Mouse (Mus musculus): Measurements from ENCODE around the gene Pou2af1. TPM values are rescaled to one million over a fixed set of nuclear protein-coding genes. Genes with fewer than 3 reads are reported as not detected.

Gene Pou2af1
- 0.21 TPM in 1 of 2 replicates, not detected in the other for polyA plus RNA-seq (2014; fragmentation: Nextera tagmentation; extraction: Ambion mirVana)

DNA sequence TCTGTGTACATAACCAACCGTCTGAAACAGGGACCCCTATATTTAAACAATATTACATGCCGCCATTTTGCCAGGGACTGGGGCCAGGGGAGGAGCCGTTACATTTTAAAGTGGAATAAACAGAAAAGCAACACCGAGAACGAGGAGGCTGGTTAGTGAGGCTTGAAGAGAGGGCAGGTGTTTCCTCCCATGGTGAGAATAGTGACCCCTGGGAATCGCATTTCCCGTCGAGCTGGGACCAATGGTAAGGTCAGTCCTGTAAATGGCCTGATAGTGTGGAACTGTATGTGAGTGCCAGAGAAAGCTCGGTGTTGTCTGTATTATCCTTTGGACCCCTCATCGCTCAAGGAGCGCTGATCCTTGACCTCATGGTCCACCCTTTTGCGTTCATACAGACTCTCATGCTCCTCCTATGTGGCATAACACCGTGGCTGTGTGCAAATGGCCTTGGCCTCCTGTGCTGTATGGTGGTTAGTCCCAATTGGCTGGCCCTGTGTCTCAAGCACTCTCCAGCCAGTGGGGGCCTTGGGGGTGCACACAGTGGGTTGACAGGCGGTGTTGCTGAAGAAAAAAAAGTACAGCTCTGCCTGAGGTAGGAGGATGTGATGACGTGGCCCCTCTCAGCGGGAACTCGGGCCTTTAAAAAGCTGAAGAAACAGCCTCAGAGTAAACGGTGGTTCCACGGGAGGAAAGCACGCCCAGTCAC is at the start of gene Pou2af1:
TSS of gene Pou2af1 (plus strand) at position 686 of the 706 bp plus-strand sequence.
- 73% methylated on average over 20 of the region's 20 CpGs for WGBS
- Histone ChIP-seq H3K4me1 (ENCODE audit: control insufficient read depth, insufficient read depth, low read length) (no peaks in the 10 kb centered on the region), H3K27me3 (ENCODE audit: control insufficient read depth, insufficient read depth, low read length) (no peaks in the 10 kb centered on the region), H3K27ac (ENCODE audit: low read depth, low read length) (no peak within 1 kb of the TSS), H3K4me2 (ENCODE audit: low read depth, low read length) (no peak within 1 kb of the TSS), H3K9ac (replicated peaks; ENCODE audit: low read depth, low read length) (no peak within 1 kb of the TSS), H3K9me3 (ENCODE audit: control insufficient read depth, low read length) (no peaks in the 10 kb centered on the region), H3K4me3 (ENCODE audit: low read depth, low read length) (no peak within 1 kb of the TSS), H3K36me3 (ENCODE audit: control insufficient read depth, insufficient read depth, low read length) (no peaks in the 10 kb centered on the region)
- no peak for ATAC-seq (ENCODE audit: low read depth)

DNA sequence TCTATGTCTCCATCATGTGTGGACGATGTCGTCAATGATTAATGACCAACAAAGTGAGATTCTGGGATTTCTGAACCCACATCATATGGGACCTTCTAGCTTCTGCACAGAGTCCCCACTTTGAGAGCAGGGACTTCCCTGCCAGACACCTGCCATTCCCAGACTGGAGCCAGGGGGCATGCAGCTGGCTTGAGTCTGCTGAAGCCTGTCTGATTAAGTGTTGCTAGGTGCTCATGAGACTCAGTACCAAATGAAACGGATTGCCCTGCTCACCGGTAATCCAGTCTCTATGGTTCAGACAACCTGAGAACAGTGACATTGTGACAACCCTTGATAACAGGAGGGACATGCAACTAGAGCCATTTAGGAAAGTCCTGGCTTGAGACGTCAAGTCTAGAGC is 49.5 kb upstream of the Pou2af1 start:
- H3K4me1 ChIP-seq (ENCODE audit: control insufficient read depth, insufficient read depth, low read length) = no peaks in the 10 kb centered on the region
- no peaks in the 10 kb centered on the region for H3K9me3 ChIP-seq (ENCODE audit: control insufficient read depth, low read length)
- no peak for ATAC-seq (ENCODE audit: low read depth)
- H3K4me2 ChIP-seq (ENCODE audit: low read depth, low read length) = no peak overlapping the region
- H3K36me3 ChIP-seq (ENCODE audit: control insufficient read depth, insufficient read depth, low read length) = no peaks in the 10 kb centered on the region
- H3K4me3 ChIP-seq (ENCODE audit: low read depth, low read length) = no peak overlapping the region
- no peak overlapping the region for H3K9ac ChIP-seq (replicated peaks; ENCODE audit: low read depth, low read length)
- WGBS = 83% methylated on average over 5 of the region's 5 CpGs
- no peak overlapping the region for H3K27ac ChIP-seq (ENCODE audit: low read depth, low read length)
- H3K27me3 ChIP-seq (ENCODE audit: control insufficient read depth, insufficient read depth, low read length) = no peaks in the 10 kb centered on the region

DNA sequence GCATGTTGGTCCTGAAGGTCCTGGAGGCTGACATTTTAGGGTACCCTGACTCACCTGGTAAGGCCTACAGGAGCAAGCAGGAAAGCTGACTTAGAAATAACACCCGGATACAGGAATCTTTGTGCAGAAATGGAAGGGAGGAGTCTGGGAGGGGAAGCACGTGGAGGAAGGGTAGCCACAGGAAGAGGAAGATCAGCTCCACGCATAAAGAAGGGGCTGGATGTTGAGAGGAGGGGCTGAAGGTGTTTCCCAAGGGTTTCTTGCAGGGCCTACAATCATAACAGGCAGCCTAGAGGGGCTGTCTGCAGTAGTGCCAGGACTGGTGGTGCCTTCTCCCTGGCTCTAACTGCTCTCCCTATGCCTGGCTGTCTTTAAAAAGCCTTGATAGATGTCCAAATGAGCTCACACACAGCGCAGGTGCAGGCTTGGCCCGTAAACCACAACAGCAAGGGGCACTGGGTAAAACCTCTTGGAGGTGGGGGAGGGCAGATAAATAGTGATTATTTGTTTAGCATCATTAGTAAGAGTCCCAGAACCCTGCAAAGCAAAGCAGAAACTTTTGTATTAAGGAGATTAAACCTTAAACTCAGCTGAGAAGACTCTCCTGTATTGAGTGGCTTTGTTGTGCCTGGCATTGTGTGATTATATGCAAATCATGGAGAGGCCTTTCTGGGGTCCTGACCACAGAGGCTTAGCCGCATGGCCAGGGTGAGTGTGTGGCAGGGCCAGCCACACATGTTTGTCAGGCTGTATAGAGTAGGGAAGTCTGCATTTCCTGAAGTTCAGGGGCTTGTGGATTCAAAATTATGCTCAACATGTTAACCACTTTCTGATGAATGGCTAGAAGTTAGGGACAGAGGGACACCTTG is 48.0 kb upstream of the Pou2af1 start, which contains the start of gene Gm32742:
TSS of gene Gm32742 (minus strand) at position 206 of the 869 bp plus-strand sequence.
- H3K4me1 ChIP-seq (ENCODE audit: control insufficient read depth, insufficient read depth, low read length) = no peaks in the 10 kb centered on the region
- H3K36me3 ChIP-seq (ENCODE audit: control insufficient read depth, insufficient read depth, low read length) = no peaks in the 10 kb centered on the region
- no peak within 1 kb of the TSS for H3K27ac ChIP-seq (ENCODE audit: low read depth, low read length)
- H3K9me3 ChIP-seq (ENCODE audit: control insufficient read depth, low read length) = no peaks in the 10 kb centered on the region
- no peaks in the 10 kb centered on the region for H3K27me3 ChIP-seq (ENCODE audit: control insufficient read depth, insufficient read depth, low read length)
- H3K9ac ChIP-seq (replicated peaks; ENCODE audit: low read depth, low read length) = no peak within 1 kb of the TSS
- 58% methylated on average over 6 of the region's 6 CpGs for WGBS
- no peak within 1 kb of the TSS for H3K4me2 ChIP-seq (ENCODE audit: low read depth, low read length)
- ATAC-seq (ENCODE audit: low read depth) = no peak
- no peak within 1 kb of the TSS for H3K4me3 ChIP-seq (ENCODE audit: low read depth, low read length)

DNA sequence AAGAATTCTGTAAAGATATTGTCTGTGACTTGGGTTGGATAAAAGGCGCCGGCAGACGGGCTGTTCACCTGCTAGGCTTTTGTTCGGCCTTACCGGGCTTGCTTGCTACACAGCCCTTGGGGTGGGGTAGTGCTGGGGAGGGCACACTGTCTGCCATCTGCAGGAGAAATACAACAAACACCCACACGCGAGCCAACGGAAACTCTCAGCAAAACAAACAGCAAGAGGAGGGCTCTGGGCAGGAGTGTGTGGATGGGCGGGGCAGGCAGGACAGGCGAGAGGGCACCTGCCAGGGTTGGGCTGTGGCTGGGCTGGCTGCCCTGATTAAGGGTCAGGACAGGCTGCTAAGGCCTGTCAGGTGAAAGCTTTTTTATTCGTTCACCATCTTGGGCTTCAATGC is 45.6 kb upstream of the Pou2af1 start:
- Histone ChIP-seq H3K36me3 (ENCODE audit: control insufficient read depth, insufficient read depth, low read length) (no peaks in the 10 kb centered on the region), H3K27ac (ENCODE audit: low read depth, low read length) (no peak overlapping the region), H3K4me2 (ENCODE audit: low read depth, low read length) (no peak overlapping the region), H3K9me3 (ENCODE audit: control insufficient read depth, low read length) (no peaks in the 10 kb centered on the region), H3K4me3 (ENCODE audit: low read depth, low read length) (no peak overlapping the region), H3K4me1 (ENCODE audit: control insufficient read depth, insufficient read depth, low read length) (no peaks in the 10 kb centered on the region), H3K27me3 (ENCODE audit: control insufficient read depth, insufficient read depth, low read length) (no peaks in the 10 kb centered on the region), H3K9ac (replicated peaks; ENCODE audit: low read depth, low read length) (no peak overlapping the region)
- 67% methylated on average over 11 of the region's 11 CpGs for WGBS
- ATAC-seq (ENCODE audit: low read depth) = no peak

DNA sequence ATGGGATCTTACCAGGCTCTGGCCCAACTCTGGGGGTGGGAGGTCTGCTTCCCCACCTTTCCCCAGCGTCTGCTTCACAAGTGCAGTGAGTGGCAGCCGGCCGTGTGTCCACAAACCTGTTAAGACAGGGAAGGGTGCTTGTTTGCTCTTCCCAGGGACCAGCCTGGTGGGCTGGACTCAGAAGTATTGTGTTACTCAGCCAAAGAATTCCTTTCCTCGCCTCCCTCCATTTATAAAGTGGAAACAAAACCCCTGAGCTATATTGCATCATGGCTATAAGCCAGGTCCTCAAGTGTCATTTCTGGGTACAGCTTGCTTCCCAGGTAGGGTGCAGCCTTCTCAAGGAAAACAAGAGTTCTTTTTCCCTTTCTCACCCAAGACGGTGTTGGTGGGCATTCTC is 44.8 kb upstream of the Pou2af1 start:
- WGBS = 73% methylated on average over 5 of the region's 5 CpGs
- Histone ChIP-seq H3K36me3 (ENCODE audit: control insufficient read depth, insufficient read depth, low read length) (no peaks in the 10 kb centered on the region), H3K9ac (replicated peaks; ENCODE audit: low read depth, low read length) (no peak overlapping the region), H3K27ac (ENCODE audit: low read depth, low read length) (no peak overlapping the region), H3K27me3 (ENCODE audit: control insufficient read depth, insufficient read depth, low read length) (no peaks in the 10 kb centered on the region), H3K4me3 (ENCODE audit: low read depth, low read length) (no peak overlapping the region), H3K4me2 (ENCODE audit: low read depth, low read length) (no peak overlapping the region), H3K4me1 (ENCODE audit: control insufficient read depth, insufficient read depth, low read length) (no peaks in the 10 kb centered on the region), H3K9me3 (ENCODE audit: control insufficient read depth, low read length) (no peaks in the 10 kb centered on the region)
- no peak for ATAC-seq (ENCODE audit: low read depth)

DNA sequence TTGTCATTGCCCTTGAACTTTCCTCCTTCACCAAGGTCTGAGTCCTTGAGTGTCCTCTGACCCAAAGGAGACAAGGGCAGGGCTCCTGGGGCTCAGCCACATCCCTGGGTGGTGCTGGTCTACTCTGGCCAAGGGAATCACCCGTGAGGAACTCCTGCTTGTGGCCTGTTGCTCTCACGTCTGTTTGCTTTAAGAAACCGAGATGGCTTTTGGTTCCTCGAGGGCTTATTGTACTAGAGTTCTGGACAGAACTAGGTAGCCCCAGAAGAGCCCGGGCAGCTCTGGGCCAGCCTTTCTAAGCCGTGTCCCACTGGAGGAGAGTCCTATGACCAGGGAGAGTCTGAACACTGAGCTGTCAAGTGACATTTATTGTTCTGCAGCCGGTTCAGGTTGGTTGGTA is 44.4 kb upstream of the Pou2af1 start:
- no peaks in the 10 kb centered on the region for H3K36me3 ChIP-seq (ENCODE audit: control insufficient read depth, insufficient read depth, low read length)
- no peak overlapping the region for H3K4me2 ChIP-seq (ENCODE audit: low read depth, low read length)
- 87% methylated on average over 7 of the region's 7 CpGs for whole genome bisulfite sequencing
- no peak overlapping the region for H3K27ac ChIP-seq (ENCODE audit: low read depth, low read length)
- H3K27me3 ChIP-seq (ENCODE audit: control insufficient read depth, insufficient read depth, low read length) = no peaks in the 10 kb centered on the region
- no peak overlapping the region for H3K9ac ChIP-seq (replicated peaks; ENCODE audit: low read depth, low read length)
- ATAC-seq (ENCODE audit: low read depth) = no peak
- no peak overlapping the region for H3K4me3 ChIP-seq (ENCODE audit: low read depth, low read length)
- H3K4me1 ChIP-seq (ENCODE audit: control insufficient read depth, insufficient read depth, low read length) = no peaks in the 10 kb centered on the region
- no peaks in the 10 kb centered on the region for H3K9me3 ChIP-seq (ENCODE audit: control insufficient read depth, low read length)

DNA sequence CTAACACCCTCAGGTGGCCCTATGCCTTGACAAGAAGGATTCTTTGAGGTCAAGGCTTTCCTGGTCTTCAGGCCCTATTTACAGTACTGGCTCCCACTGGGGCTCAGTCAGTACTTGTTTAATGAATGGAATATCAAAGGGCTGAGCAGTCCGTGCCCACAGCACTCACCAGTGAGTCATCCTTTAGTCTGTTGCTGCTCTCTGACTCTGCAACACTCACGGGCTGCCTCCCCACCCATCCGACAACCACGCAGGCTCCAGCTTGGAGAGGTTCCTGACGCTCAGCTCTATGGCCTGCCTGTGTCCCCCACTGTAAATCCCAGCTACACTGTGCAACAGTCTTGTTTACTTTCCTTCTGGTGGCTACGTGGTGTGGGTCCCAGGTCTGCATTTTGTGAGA is 43.2 kb upstream of the Pou2af1 start:
- no peak overlapping the region for H3K9ac ChIP-seq (replicated peaks; ENCODE audit: low read depth, low read length)
- 71% methylated on average over 6 of the region's 6 CpGs for WGBS
- H3K9me3 ChIP-seq (ENCODE audit: control insufficient read depth, low read length) = no peaks in the 10 kb centered on the region
- H3K27me3 ChIP-seq (ENCODE audit: control insufficient read depth, insufficient read depth, low read length) = no peaks in the 10 kb centered on the region
- no peaks in the 10 kb centered on the region for H3K4me1 ChIP-seq (ENCODE audit: control insufficient read depth, insufficient read depth, low read length)
- H3K36me3 ChIP-seq (ENCODE audit: control insufficient read depth, insufficient read depth, low read length) = no peaks in the 10 kb centered on the region
- no peak for ATAC-seq (ENCODE audit: low read depth)
- H3K4me2 ChIP-seq (ENCODE audit: low read depth, low read length) = no peak overlapping the region
- no peak overlapping the region for H3K4me3 ChIP-seq (ENCODE audit: low read depth, low read length)
- no peak overlapping the region for H3K27ac ChIP-seq (ENCODE audit: low read depth, low read length)

DNA sequence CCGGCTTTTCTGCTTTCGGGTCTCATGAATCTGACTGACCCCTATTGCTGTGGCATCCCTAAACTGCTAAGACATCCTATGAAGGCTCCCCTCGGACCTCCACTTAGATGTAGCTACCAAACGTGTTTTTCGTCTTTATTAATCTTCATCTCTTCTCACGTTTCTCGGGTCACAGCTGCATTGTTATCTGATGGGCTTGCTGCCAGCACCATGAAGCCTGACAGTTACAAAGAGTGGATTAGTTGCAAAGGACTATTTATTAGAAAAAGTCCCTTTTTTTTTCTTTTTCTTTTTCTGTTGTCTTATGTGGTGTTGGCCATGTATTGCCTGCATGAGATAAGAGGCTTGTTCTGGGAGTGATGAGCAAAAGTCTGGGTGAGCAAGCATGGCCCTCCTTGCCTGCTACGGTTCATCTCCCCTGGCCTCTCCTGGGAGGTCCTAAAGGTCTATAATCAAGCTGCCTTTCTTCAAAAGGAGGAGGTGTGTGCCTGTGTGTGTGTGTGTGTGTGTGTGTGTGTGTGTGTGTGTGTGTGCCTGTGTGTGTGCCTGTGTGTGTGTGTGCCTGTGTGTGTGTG is 38.5 kb upstream of the Pou2af1 start:
- Histone ChIP-seq H3K9me3 (ENCODE audit: control insufficient read depth, low read length) (no peaks in the 10 kb centered on the region), H3K27me3 (ENCODE audit: control insufficient read depth, insufficient read depth, low read length) (no peaks in the 10 kb centered on the region), H3K9ac (replicated peaks; ENCODE audit: low read depth, low read length) (no peak overlapping the region), H3K4me1 (ENCODE audit: control insufficient read depth, insufficient read depth, low read length) (no peaks in the 10 kb centered on the region), H3K36me3 (ENCODE audit: control insufficient read depth, insufficient read depth, low read length) (no peaks in the 10 kb centered on the region), H3K4me3 (ENCODE audit: low read depth, low read length) (no peak overlapping the region), H3K4me2 (ENCODE audit: low read depth, low read length) (no peak overlapping the region), H3K27ac (ENCODE audit: low read depth, low read length) (no peak overlapping the region)
- no peak for ATAC-seq (ENCODE audit: low read depth)
- WGBS = 68% methylated on average over 8 of the region's 8 CpGs

DNA sequence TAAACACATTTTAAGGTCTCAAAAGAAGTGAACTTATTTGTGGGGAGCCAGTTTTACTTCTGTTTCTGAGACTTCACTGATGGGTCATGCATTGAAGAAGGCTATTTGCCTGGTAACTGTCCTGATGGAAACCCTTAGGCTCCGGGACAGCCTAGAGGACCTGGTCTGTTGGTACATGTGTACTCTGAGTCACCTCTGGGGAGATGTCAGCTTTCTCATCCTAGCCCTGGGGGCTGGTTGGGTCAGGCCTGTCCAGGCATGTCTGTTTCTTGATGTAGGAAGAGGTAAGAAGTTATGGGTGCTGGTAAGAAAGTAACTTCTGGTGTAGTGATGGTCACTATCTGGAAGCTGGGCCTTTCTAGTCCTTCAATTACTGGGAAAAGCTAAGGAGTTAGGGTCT is 37.8 kb upstream of the Pou2af1 start:
- Histone ChIP-seq H3K27me3 (ENCODE audit: control insufficient read depth, insufficient read depth, low read length) (no peaks in the 10 kb centered on the region), H3K4me2 (ENCODE audit: low read depth, low read length) (no peak overlapping the region), H3K27ac (ENCODE audit: low read depth, low read length) (no peak overlapping the region), H3K9me3 (ENCODE audit: control insufficient read depth, low read length) (no peaks in the 10 kb centered on the region), H3K36me3 (ENCODE audit: control insufficient read depth, insufficient read depth, low read length) (no peaks in the 10 kb centered on the region), H3K4me1 (ENCODE audit: control insufficient read depth, insufficient read depth, low read length) (no peaks in the 10 kb centered on the region), H3K9ac (replicated peaks; ENCODE audit: low read depth, low read length) (no peak overlapping the region), H3K4me3 (ENCODE audit: low read depth, low read length) (no peak overlapping the region)
- WGBS = 94% methylated on average over 1 of the region's 1 CpGs
- no peak for ATAC-seq (ENCODE audit: low read depth)

Data from neural tube, embryonic 14.5 days (tissue).